Mouse (Mus musculus) forebrain, embryonic 14.5 days (tissue): ENCODE measurements at regions not wholly inside any gene's neighbourhood (a gene's known extent, or its start where the extent isn't known, plus 50 kb on each side); places are given as distances from the start of the nearest gene placed in this dataset.
A peak's percentile ranks its signal among the peaks of the same experiment; 100 is the strongest.

Experiments
- ATAC-seq: fragments of 200-750 bp; cut with Nextera tagmentation; 2 replicates; pipeline ENCODE4 v1.8.0; 2017; ENCODE audit warnings: mild to moderate bottlenecking, moderate library complexity
- DNase-seq: peaks from one replicate; pipeline ENCODE4 v3.0.0-alpha.2; 2015; ENCODE audit warnings: low spot score
- H3K27ac ChIP-seq: fragments of 300-500 bp; sonication (generic); 2 replicates; pipeline ENCODE4 v1.5.1; 2014; ENCODE audit warnings: low read depth, mild to moderate bottlenecking, control low read depth, low read length, moderate library complexity
- H3K27me3 ChIP-seq: fragments of 300-500 bp; sonication (generic); replicated peaks from 2 replicates; pipeline ENCODE4 v1.6.1; 2014; ENCODE audit warnings: low read length, control low read depth, mixed read lengths; ENCODE audit not compliant: control insufficient read depth, insufficient read depth
- H3K36me3 ChIP-seq: fragments of 300-500 bp; sonication (generic); 2 replicates; pipeline ENCODE4 v1.6.1; 2014; ENCODE audit warnings: low read length, control low read depth; ENCODE audit not compliant: control insufficient read depth, insufficient read depth
- H3K4me1 ChIP-seq: fragments of 300-500 bp; sonication (generic); 2 replicates; pipeline ENCODE4 v1.6.1; 2014; ENCODE audit warnings: antibody characterized with exemption, low read length, control low read depth; ENCODE audit not compliant: control insufficient read depth, insufficient read depth
- H3K4me2 ChIP-seq: fragments of 300-500 bp; sonication (generic); 2 replicates; pipeline ENCODE4 v1.6.1; 2014; ENCODE audit warnings: mild to moderate bottlenecking, control low read depth, low read length
- H3K4me3 ChIP-seq: fragments of 300-500 bp; sonication (generic); 2 replicates; pipeline ENCODE4 v1.5.1; 2014; ENCODE audit warnings: low read depth, low read length, control low read depth
- H3K9ac ChIP-seq: fragments of 300-500 bp; sonication (generic); 2 replicates; pipeline ENCODE4 v1.6.1; 2014; ENCODE audit warnings: mild to moderate bottlenecking, low read length, control low read depth, moderate library complexity
- H3K9me3 ChIP-seq: fragments of 300-500 bp; sonication (generic); replicated peaks from 2 replicates; pipeline ENCODE4 v1.6.1; 2016; ENCODE audit warnings: low read length, control low read depth, mixed read lengths; ENCODE audit not compliant: control insufficient read depth
- WGBS: fragments of 180-500 bp; shearing (Covaris S2); extraction: QIAGEN DNeasy Blood & Tissue Kit; methylation state at CpG from one replicate; pipeline ENCODE4 v1.1.7; 2014; 5-methylcytosine and 5-hydroxymethylcytosine counted together

- Histone ChIP-seq H3K4me1 (no peaks in the 10 kb centered on the region), H3K27me3 (no peaks in the 10 kb centered on the region), H3K4me2 (no peak overlapping the region), H3K36me3 (no peaks in the 10 kb centered on the region), H3K9ac (no peak overlapping the region), H3K9me3 (no peaks in the 10 kb centered on the region), H3K4me3 (no peak overlapping the region), H3K27ac (no peak overlapping the region)
- no peak for ATAC-seq
- no peak for DNase-seq
- 67% methylated on average over 8 of the region's 8 CpGs for WGBS
Measured at GRCm38 (mm10) chr10:100199090-100199690, 136.3 kb upstream of the Gm4301 start.

DNA sequence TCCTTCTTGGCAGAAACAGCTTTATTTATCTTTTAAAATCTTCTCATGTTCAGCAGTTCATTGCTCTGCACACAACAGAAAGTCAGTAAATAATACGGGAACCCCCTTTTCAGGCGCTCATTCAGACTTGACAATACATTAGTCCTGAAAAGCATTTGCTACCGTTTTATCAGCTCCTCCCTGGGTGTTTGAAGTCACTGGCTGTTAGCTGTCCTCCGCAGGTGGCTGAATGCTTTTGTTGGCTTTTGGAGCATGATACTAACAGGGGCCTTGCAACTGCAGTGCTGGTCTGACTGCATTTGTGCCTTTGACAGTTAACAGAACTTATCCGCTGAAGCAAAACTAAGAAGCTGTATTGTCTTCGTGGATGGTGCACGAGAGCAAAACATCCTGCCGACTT lies 135.0 kb upstream of the Gm4301 start:
- DNase-seq, result peak; percentile 28
- Histone ChIP-seq H3K27me3 (no peaks in the 10 kb centered on the region), H3K4me1 (no peaks in the 10 kb centered on the region), H3K9ac (no peak overlapping the region), H3K4me3 (no peak overlapping the region), H3K4me2 (peak overlapping the region; percentile 12; the same call in 1 of the 2 replicates), H3K27ac (no peak overlapping the region), H3K9me3 (no peaks in the 10 kb centered on the region), H3K36me3 (no peaks in the 10 kb centered on the region)
- no peak for ATAC-seq
- 2% methylated on average over 8 of the region's 8 CpGs for WGBS

DNA sequence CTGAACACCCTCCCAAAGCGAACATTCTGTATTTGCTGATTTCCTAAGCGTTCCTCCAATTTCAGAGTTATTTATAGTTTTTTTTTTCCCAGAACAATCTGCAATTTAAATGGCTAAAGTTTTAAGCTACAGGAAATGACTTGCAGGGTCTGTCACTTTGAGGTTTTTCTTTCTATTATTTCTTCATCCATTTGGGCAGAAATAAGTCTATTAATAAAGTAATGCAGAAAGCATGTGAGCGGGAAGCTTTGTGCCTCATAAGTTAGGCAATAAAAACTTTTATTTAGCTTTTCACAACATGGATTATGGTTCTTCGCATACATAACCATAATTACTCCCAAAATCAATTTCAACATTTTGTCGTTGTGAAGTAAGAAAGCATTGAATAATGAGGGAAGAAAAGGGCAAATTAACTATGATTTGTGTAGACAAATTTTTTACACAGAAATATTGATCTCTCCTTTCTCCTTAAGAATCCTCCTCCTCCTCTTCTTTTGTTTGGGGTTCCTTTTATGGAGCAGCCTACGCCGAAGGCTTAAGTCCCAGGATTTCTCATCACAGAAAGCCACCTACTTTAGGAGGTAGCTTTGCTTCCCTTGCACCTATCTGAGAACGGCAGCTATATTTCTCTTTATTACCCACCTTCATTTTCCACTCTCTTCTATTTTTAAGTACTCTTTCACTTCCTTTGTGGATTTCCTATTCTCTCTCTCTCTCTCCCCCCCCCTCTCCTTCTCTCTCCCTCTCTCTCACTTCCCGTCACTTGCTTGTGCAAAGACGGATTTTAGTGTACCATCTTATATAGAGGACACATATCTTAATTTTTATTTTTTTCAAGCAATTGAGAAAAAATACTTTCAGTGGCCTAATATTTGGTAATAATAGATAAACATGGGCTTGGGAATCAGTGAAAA lies 128.6 kb upstream of the Gm4301 start:
- no peaks in the 10 kb centered on the region for H3K9me3 ChIP-seq
- H3K36me3 ChIP-seq, result no peaks in the 10 kb centered on the region
- WGBS, result 83% methylated on average over 10 of the region's 10 CpGs
- H3K4me2 ChIP-seq, result no peak overlapping the region
- ATAC-seq (no peak), DNase-seq (no peak)
- no peaks in the 10 kb centered on the region for H3K4me1 ChIP-seq
- H3K27ac ChIP-seq, result no peak overlapping the region
- no peaks in the 10 kb centered on the region for H3K27me3 ChIP-seq
- no peak overlapping the region for H3K4me3 ChIP-seq
- H3K9ac ChIP-seq, result no peak overlapping the region

DNA sequence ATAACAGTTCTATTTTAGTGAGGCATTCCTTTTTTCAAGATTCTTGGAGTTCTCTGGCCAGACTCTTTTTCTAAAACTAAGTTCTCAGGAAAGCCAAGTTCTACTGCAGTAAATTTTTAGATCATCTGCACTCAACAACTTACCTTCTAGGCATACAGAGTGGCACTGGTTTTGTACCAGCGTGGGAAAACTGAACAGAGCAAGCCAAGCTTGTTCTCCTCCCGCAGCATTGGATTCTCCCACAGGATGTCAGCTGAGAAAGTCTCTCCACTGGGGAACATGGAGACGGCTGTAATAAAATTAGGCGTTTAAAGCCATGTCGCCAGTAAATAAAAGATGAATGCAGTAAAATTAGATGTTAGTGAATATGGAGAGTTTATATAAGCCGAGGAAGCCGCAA lies 124.8 kb upstream of the Gm4301 start:
- WGBS, result 91% methylated on average over 7 of the region's 7 CpGs
- no peak for ATAC-seq

DNA sequence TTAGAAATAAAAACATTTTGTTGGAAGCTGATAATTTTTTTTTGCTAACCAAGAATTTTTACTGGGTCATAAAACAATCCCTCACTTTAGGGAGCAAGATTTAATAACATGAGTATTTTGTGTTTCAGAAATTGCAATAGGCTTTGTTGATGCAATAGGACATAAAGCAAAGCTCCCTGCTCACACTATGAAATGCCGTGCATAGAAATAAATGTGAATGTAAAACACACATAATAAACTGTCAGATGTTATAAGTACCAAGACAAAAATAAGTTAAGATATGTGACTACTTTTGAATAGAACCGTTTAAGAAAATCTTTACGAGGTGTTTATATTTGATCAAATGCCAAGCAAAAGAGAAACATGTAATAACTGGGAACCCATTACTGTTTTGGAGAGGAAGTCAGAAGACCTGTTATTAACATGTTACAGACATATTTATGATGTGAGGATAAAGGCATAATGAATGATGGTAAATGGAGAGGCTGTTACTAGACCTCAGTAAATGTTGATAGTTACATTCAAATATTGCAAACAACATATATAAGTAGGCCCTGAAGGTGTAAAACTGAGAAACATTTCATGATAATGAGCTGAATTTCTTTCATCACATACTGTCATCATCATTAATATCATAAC lies 110.9 kb upstream of the Gm4301 start:
- Histone ChIP-seq H3K9me3 (no peaks in the 10 kb centered on the region), H3K36me3 (no peaks in the 10 kb centered on the region), H3K27ac (no peak overlapping the region), H3K27me3 (no peaks in the 10 kb centered on the region), H3K4me1 (no peaks in the 10 kb centered on the region), H3K4me3 (no peak overlapping the region), H3K4me2 (no peak overlapping the region), H3K9ac (no peak overlapping the region)
- 96% methylated on average over 3 of the region's 3 CpGs for WGBS
- DNase-seq (no peak), ATAC-seq (no peak)

More for the DNA sequence above, 124.8 kb upstream of the Gm4301 start:
- Histone ChIP-seq H3K4me2 (no peak overlapping the region), H3K9ac (no peak overlapping the region), H3K9me3 (no peaks in the 10 kb centered on the region), H3K4me1 (no peaks in the 10 kb centered on the region), H3K4me3 (no peak overlapping the region), H3K27me3 (no peaks in the 10 kb centered on the region), H3K36me3 (no peaks in the 10 kb centered on the region), H3K27ac (no peak overlapping the region)
- DNase-seq, result no peak

GRCm38 (mm10) chr10:100259235-100259900 lies 76.1 kb upstream of the Gm4301 start:
- Histone ChIP-seq H3K36me3 (no peaks in the 10 kb centered on the region), H3K27me3 (no peaks in the 10 kb centered on the region), H3K4me2 (no peak overlapping the region), H3K9me3 (no peaks in the 10 kb centered on the region), H3K27ac (no peak overlapping the region), H3K9ac (no peak overlapping the region), H3K4me3 (no peak overlapping the region), H3K4me1 (no peaks in the 10 kb centered on the region)
- WGBS, result 86% methylated on average over 4 of the region's 4 CpGs
- DNase-seq, result no peak
- no peak for ATAC-seq

GRCm38 (mm10) chr10:100263447-100263846 lies 72.0 kb upstream of the Gm4301 start:
- no peak overlapping the region for H3K4me2 ChIP-seq
- H3K36me3 ChIP-seq, result no peaks in the 10 kb centered on the region
- H3K27me3 ChIP-seq, result no peaks in the 10 kb centered on the region
- H3K27ac ChIP-seq, result no peak overlapping the region
- H3K9me3 ChIP-seq, result no peaks in the 10 kb centered on the region
- no peaks in the 10 kb centered on the region for H3K4me1 ChIP-seq
- DNase-seq, result no peak
- WGBS, result 86% methylated on average over 2 of the region's 2 CpGs
- H3K4me3 ChIP-seq, result no peak overlapping the region
- no peak overlapping the region for H3K9ac ChIP-seq
- no peak for ATAC-seq

- Histone ChIP-seq H3K4me1 (no peaks in the 10 kb centered on the region), H3K9me3 (no peaks in the 10 kb centered on the region), H3K36me3 (no peaks in the 10 kb centered on the region), H3K27me3 (no peaks in the 10 kb centered on the region), H3K9ac (no peak overlapping the region), H3K4me2 (no peak overlapping the region), H3K4me3 (no peak overlapping the region), H3K27ac (no peak overlapping the region)
- DNase-seq, result no peak
- WGBS, result 66% methylated on average over 2 of the region's 2 CpGs
- ATAC-seq, result no peak
Measured at GRCm38 (mm10) chr10:100264066-100264465, 71.4 kb upstream of the Gm4301 start.
